Mouse (Mus musculus): ENCODE results near the gene Mbnl2.
"Not testable (repeated sequence)": the region's sequence is repeated elsewhere in the genome, so short reads cannot be mapped to it uniquely, and the experiment has no call there.

Gene Mbnl2

GRCm38 (mm10) chr14:120355742-120356440 lies 80.4 kb downstream of the Mbnl2 start:
- ChIA-PET POLR2A (interaction anchor here in 3 of 4 experiments (0.6 to 3.2 kb wide), 32 partner anchors 9 to 1566 kb away, joined by 3 to 22 read pairs (median 4); partner anchors contain the start of gene Mbnl2 (in 3 of the 3)), CTCF (interaction anchor here in 2 of 4 experiments (0.6 to 1.1 kb wide), 2 partner anchors 42 to 752 kb away, joined by 3 read pairs; no protein-coding TSS in a partner anchor)

- POLR2A ChIA-PET = interaction anchor here in 2 of 4 experiments (0.6 to 3.2 kb wide), 6 partner anchors 10 to 397 kb away, joined by 4 to 22 read pairs (median 10); no protein-coding TSS in a partner anchor
- CTCF ChIA-PET = no interaction called here
Measured at GRCm38 (mm10) chr14:120357321-120358070, 82.0 kb downstream of the Mbnl2 start.

GRCm38 (mm10) chr14:120359608-120360007 lies 84.1 kb downstream of the Mbnl2 start:
- POLR2A ChIA-PET = interaction anchor here in 2 of 4 experiments (0.6 to 1.6 kb wide), 4 partner anchors 9 to 152 kb away, joined by 3 to 6 read pairs (median 4); no protein-coding TSS in a partner anchor
- CTCF ChIA-PET = not testable (repeated sequence)

GRCm38 (mm10) chr14:120361121-120361520 lies 85.7 kb downstream of the Mbnl2 start:
- CTCF ChIA-PET = no interaction called here
- POLR2A ChIA-PET = no interaction called here

GRCm38 (mm10) chr14:120362409-120362992 lies 87.0 kb downstream of the Mbnl2 start:
- ChIA-PET POLR2A (interaction anchor here in 1 of 4 experiments (0.8 to 1.6 kb wide), 8 partner anchors 10 to 100 kb away, joined by 3 to 5 read pairs (median 4); partner anchors contain the start of gene Mbnl2), CTCF (interaction anchor here in 3 of 4 experiments (0.7 to 1.6 kb wide), 4 partner anchors 25 to 225 kb away, joined by 3 to 4 read pairs (median 3); no protein-coding TSS in a partner anchor)

- ChIA-PET POLR2A (interaction anchor here in 3 of 4 experiments (0.5 to 1.6 kb wide), 10 partner anchors 9 to 116 kb away, joined by 3 to 5 read pairs (median 3); partner anchors contain the start of gene Mbnl2 (in 2 of the 3)), CTCF (interaction anchor here in 3 of 4 experiments (0.6 to 1.6 kb wide), 5 partner anchors 24 to 225 kb away, joined by 3 to 4 read pairs (median 3); no protein-coding TSS in a partner anchor)
Measured at GRCm38 (mm10) chr14:120363090-120363818, 87.8 kb downstream of the Mbnl2 start.

- POLR2A ChIA-PET = interaction anchor here in 3 of 4 experiments (0.6 to 1.3 kb wide), 3 partner anchors 9 to 122 kb away, joined by 4 to 13 read pairs (median 5); no protein-coding TSS in a partner anchor
- CTCF ChIA-PET = interaction anchor here in 1 of 4 experiments (0.5 kb wide), 1 partner anchor 29 kb away, joined by 3 read pairs; no protein-coding TSS in a partner anchor
Measured at GRCm38 (mm10) chr14:120365088-120365487, 89.6 kb downstream of the Mbnl2 start.

GRCm38 (mm10) chr14:120366962-120367361 lies 91.5 kb downstream of the Mbnl2 start:
- ChIA-PET POLR2A (interaction anchor here in 3 of 4 experiments (0.6 to 2.0 kb wide), 7 partner anchors 11 to 159 kb away, joined by 3 to 12 read pairs (median 5); no protein-coding TSS in a partner anchor), CTCF (no interaction called here)

GRCm38 (mm10) chr14:120367589-120367988 lies 92.1 kb downstream of the Mbnl2 start:
- POLR2A ChIA-PET = interaction anchor here in 3 of 4 experiments (0.6 to 2.0 kb wide), 14 partner anchors 11 to 228 kb away, joined by 3 to 12 read pairs (median 5); partner anchors contain the start of gene Mbnl2 (in 2 of the 3)
- CTCF ChIA-PET = interaction anchor here in 1 of 4 experiments (1.3 kb wide), 1 partner anchor 31 kb away, joined by 3 read pairs; no protein-coding TSS in a partner anchor

GRCm38 (mm10) chr14:120368456-120368855 lies 93.0 kb downstream of the Mbnl2 start:
- CTCF ChIA-PET = interaction anchor here in 1 of 4 experiments (1.3 kb wide), 1 partner anchor 30 kb away, joined by 3 read pairs; no protein-coding TSS in a partner anchor

GRCm38 (mm10) chr14:120368914-120369391 lies 93.5 kb downstream of the Mbnl2 start:
- CTCF ChIA-PET = interaction anchor here in 1 of 4 experiments (1.3 kb wide), 1 partner anchor 30 kb away, joined by 3 read pairs; no protein-coding TSS in a partner anchor
- POLR2A ChIA-PET = interaction anchor here in 2 of 4 experiments (1.1 to 2.0 kb wide), 7 partner anchors 9 to 93 kb away, joined by 3 to 12 read pairs (median 5); partner anchors contain the start of gene Mbnl2 (in 1 of the 2)

More at GRCm38 (mm10) chr14:120368456-120368855, 93.0 kb downstream of the Mbnl2 start:
- POLR2A ChIA-PET = interaction anchor here in 3 of 4 experiments (0.8 to 2.0 kb wide), 15 partner anchors 9 to 228 kb away, joined by 3 to 12 read pairs (median 5); partner anchors contain the start of gene Mbnl2 (in 2 of the 3)

- ChIA-PET CTCF (no interaction called here), POLR2A (interaction anchor here in 1 of 4 experiments (0.7 kb wide), 1 partner anchor 23 kb away, joined by 3 read pairs; no protein-coding TSS in a partner anchor)
Measured at GRCm38 (mm10) chr14:120370044-120370443, 94.6 kb downstream of the Mbnl2 start.

GRCm38 (mm10) chr14:120370631-120371030 lies 95.2 kb downstream of the Mbnl2 start:
- CTCF ChIA-PET = no interaction called here
- POLR2A ChIA-PET = no interaction called here

GRCm38 (mm10) chr14:120371174-120371573 lies 95.7 kb downstream of the Mbnl2 start:
- CTCF ChIA-PET = no interaction called here

GRCm38 (mm10) chr14:120373026-120374024 lies 97.9 kb downstream of the Mbnl2 start:
- ChIA-PET POLR2A (interaction anchor here in 3 of 4 experiments (0.5 to 1.9 kb wide), 13 partner anchors 9 to 271 kb away, joined by 3 to 9 read pairs (median 4); partner anchors contain the start of gene Mbnl2 (in 1 of the 3)), CTCF (interaction anchor here in 3 of 4 experiments (0.5 to 0.8 kb wide), 3 partner anchors 37 to 380 kb away, joined by 3 to 6 read pairs (median 4); partner anchors contain the start of gene Mbnl2 (in 1 of the 3))

More at GRCm38 (mm10) chr14:120371174-120371573, 95.7 kb downstream of the Mbnl2 start:
- POLR2A ChIA-PET = interaction anchor here in 1 of 4 experiments (1.5 to 1.6 kb wide), 2 partner anchors 15 to 93 kb away, joined by 8 to 9 read pairs; no protein-coding TSS in a partner anchor

GRCm38 (mm10) chr14:120374786-120375185 lies 99.3 kb downstream of the Mbnl2 start:
- POLR2A ChIA-PET = interaction anchor here in 1 of 4 experiments (1.4 kb wide), 1 partner anchor 234 kb away, joined by 3 read pairs; no protein-coding TSS in a partner anchor

More at GRCm38 (mm10) chr14:120374786-120375185, 99.3 kb downstream of the Mbnl2 start:
- CTCF ChIA-PET = no interaction called here
